Mouse (Mus musculus) granulocyte monocyte progenitor cell, adult 5-6 weeks (primary cell): ENCODE data around the gene Tns3. TPM values are rescaled to one million over a fixed set of nuclear protein-coding genes. Genes with fewer than 3 reads are reported as not detected.
"Not testable (repeated sequence)": the region's sequence is repeated elsewhere in the genome, so short reads cannot be mapped to it uniquely, and the experiment has no call there.

ENCODE experiments used
- ATAC-seq: replicated peaks from 2 replicates; pipeline ENCODE4 v1.8.0; 2016; ENCODE audit warnings: mild to moderate bottlenecking, moderate TSS enrichment, inconsistent platforms; ENCODE audit not compliant: poor library complexity, severe bottlenecking
- total RNA-seq, 2 experiments: library from RNA; stranded (forward) in 1 of 2; stranded (reverse) in 1 of 2; fragments of 200-712, 200-1000 nt in 1 of 2; fragments of >200 nt in 1 of 2; fragmentation: Nextera tagmentation in 1 of 2; gene quantifications; 2 replicates each; pipeline ENCODE4 v1.2.3; 2014 to 2017

Gene Tns3
- total RNA-seq, 2 experiments from 2014 or later: 13.1 to 26.9 TPM

GRCm38 (mm10) chr11:8541222-8541815 is 123.0 kb downstream of the Tns3 start:
- no peak for ATAC-seq

GRCm38 (mm10) chr11:8539593-8540265 is 124.6 kb downstream of the Tns3 start:
- ATAC-seq: no peak

- ATAC-seq: no peak
Observed at GRCm38 (mm10) chr11:8537013-8537614, 127.2 kb downstream of the Tns3 start.

GRCm38 (mm10) chr11:8534893-8535292 is 129.4 kb downstream of the Tns3 start:
- ATAC-seq: peak; percentile 92

- not testable (repeated sequence) for ATAC-seq
Observed at GRCm38 (mm10) chr11:8532771-8533170, 131.6 kb downstream of the Tns3 start.

- no peak for ATAC-seq
Observed at GRCm38 (mm10) chr11:8532112-8532747, 132.1 kb downstream of the Tns3 start.

- ATAC-seq: no peak
Observed at GRCm38 (mm10) chr11:8530506-8530905, 133.8 kb downstream of the Tns3 start.

- ATAC-seq: no peak
Observed at GRCm38 (mm10) chr11:8530036-8530435, 134.3 kb downstream of the Tns3 start.

- ATAC-seq: no peak
Observed at GRCm38 (mm10) chr11:8525463-8526145, 138.7 kb downstream of the Tns3 start.

GRCm38 (mm10) chr11:8523344-8524126 is 140.8 kb downstream of the Tns3 start:
- peak; percentile 61 for ATAC-seq

- no peak for ATAC-seq
Observed at GRCm38 (mm10) chr11:8513359-8514253, 150.7 kb downstream of the Tns3 start.

- no peak for ATAC-seq
Observed at GRCm38 (mm10) chr11:8510294-8510693, 154.0 kb downstream of the Tns3 start.

- ATAC-seq: no peak
Observed at GRCm38 (mm10) chr11:8509614-8510013, 154.7 kb downstream of the Tns3 start.

GRCm38 (mm10) chr11:8503735-8504134 is 160.6 kb downstream of the Tns3 start:
- ATAC-seq: no peak

GRCm38 (mm10) chr11:8500855-8501254 is 163.5 kb downstream of the Tns3 start:
- no peak for ATAC-seq

- ATAC-seq: no peak
Observed at GRCm38 (mm10) chr11:8497136-8497535, 167.2 kb downstream of the Tns3 start.

- ATAC-seq: no peak
Observed at GRCm38 (mm10) chr11:8496686-8497085, 167.6 kb downstream of the Tns3 start.

GRCm38 (mm10) chr11:8495801-8496200 is 168.5 kb downstream of the Tns3 start:
- ATAC-seq: no peak

- no peak for ATAC-seq
Observed at GRCm38 (mm10) chr11:8495036-8495435, 169.3 kb downstream of the Tns3 start.
